Mouse (Mus musculus): ENCODE data around the gene Sugct.
"Not testable (repeated sequence)": the region's sequence is repeated elsewhere in the genome, so short reads cannot be mapped to it uniquely, and the experiment has no call there.

Gene Sugct

GRCm38 (mm10) chr13:16840994-16841393 lies 854.4 kb downstream of the Sugct start:
- no peak for DNase-seq

GRCm38 (mm10) chr13:16838409-16838808 lies 856.9 kb downstream of the Sugct start:
- DNase-seq = no peak

GRCm38 (mm10) chr13:16835111-16835510 lies 860.2 kb downstream of the Sugct start:
- no peak for DNase-seq

- DNase-seq = no peak
Observed at GRCm38 (mm10) chr13:16833069-16833468, 862.3 kb downstream of the Sugct start.

- no peak for DNase-seq
Observed at GRCm38 (mm10) chr13:16831840-16832239, 863.5 kb downstream of the Sugct start.

GRCm38 (mm10) chr13:16830291-16830690 lies 865.1 kb downstream of the Sugct start:
- DNase-seq = not testable (repeated sequence)

GRCm38 (mm10) chr13:16829589-16829988 lies 865.8 kb downstream of the Sugct start:
- DNase-seq = no peak

- no peak for DNase-seq
Observed at GRCm38 (mm10) chr13:16825619-16826018, 869.7 kb downstream of the Sugct start.

GRCm38 (mm10) chr13:16821785-16822184 lies 873.6 kb downstream of the Sugct start:
- no peak for DNase-seq

GRCm38 (mm10) chr13:16817471-16817870 lies 877.9 kb downstream of the Sugct start:
- no peak for DNase-seq

- DNase-seq = no peak
Observed at GRCm38 (mm10) chr13:16816747-16817146, 878.6 kb downstream of the Sugct start.

GRCm38 (mm10) chr13:16812268-16812667 lies 883.1 kb downstream of the Sugct start:
- DNase-seq = no peak

Measured in cerebellum, adult 11-12 months (tissue).